Mouse (Mus musculus) midbrain, embryonic 16.5 days (tissue): ENCODE measurements around the gene Phka1. TPM values are rescaled to one million over a fixed set of nuclear protein-coding genes. Genes with fewer than 3 reads are reported as not detected.

ENCODE experiments used
- ATAC-seq: fragments of 200-750 bp; cut with Nextera tagmentation; 2 replicates; pipeline ENCODE4 v1.8.0; 2017; ENCODE audit warnings: moderate TSS enrichment
- H3K27ac ChIP-seq: fragments of 300-500 bp; sonication (generic); 2 replicates; pipeline ENCODE4 v1.5.1; 2014; ENCODE audit warnings: mild to moderate bottlenecking, low read length, mixed read lengths
- H3K27me3 ChIP-seq: fragments of 300-500 bp; sonication (generic); 2 replicates; pipeline ENCODE4 v1.6.1; 2014; ENCODE audit warnings: low read depth, low read length, mixed read lengths; ENCODE audit not compliant: control insufficient read depth, insufficient read depth
- H3K36me3 ChIP-seq: fragments of 300-500 bp; sonication (generic); 2 replicates; pipeline ENCODE4 v1.6.1; 2014; ENCODE audit warnings: mild to moderate bottlenecking, low read length, moderate library complexity, mixed read lengths; ENCODE audit not compliant: control insufficient read depth, insufficient read depth
- H3K4me1 ChIP-seq: fragments of 300-500 bp; sonication (generic); 2 replicates; pipeline ENCODE4 v1.6.1; 2014; ENCODE audit warnings: mild to moderate bottlenecking, low read length, mixed read lengths; ENCODE audit not compliant: control insufficient read depth, insufficient read depth
- H3K4me2 ChIP-seq: fragments of 300-500 bp; sonication (generic); 2 replicates; pipeline ENCODE4 v1.6.1; 2014; ENCODE audit warnings: mild to moderate bottlenecking, low read length, mixed read lengths
- H3K4me3 ChIP-seq: fragments of 300-500 bp; sonication (generic); 2 replicates; pipeline ENCODE4 v1.5.1; 2014; ENCODE audit warnings: low read depth, mild to moderate bottlenecking, low read length, moderate library complexity, mixed read lengths
- H3K9ac ChIP-seq: fragments of 300-500 bp; sonication (generic); 2 replicates; pipeline ENCODE4 v1.6.1; 2014; ENCODE audit warnings: low read depth, low read length, mixed read lengths
- H3K9me3 ChIP-seq: fragments of 300-500 bp; sonication (generic); replicated peaks from 2 replicates; pipeline ENCODE4 v1.6.1; 2014; ENCODE audit warnings: mild to moderate bottlenecking, low read length, mixed read lengths; ENCODE audit not compliant: control insufficient read depth, poor library complexity, severe bottlenecking
- WGBS: fragments of 180-500 bp; shearing (Covaris S2); extraction: QIAGEN DNeasy Blood & Tissue Kit; methylation state at CpG from one replicate; pipeline ENCODE4 v1.1.7; 2014; 5-methylcytosine and 5-hydroxymethylcytosine counted together
- polyA plus RNA-seq: library from polyadenylated mRNA; unstranded; fragments of >200 nt; fragmentation: Nextera tagmentation; extraction: Ambion mirVana; gene quantifications from 2 replicates; pipeline ENCODE4 v1.2.1, GENCODE M21; 2015

Gene Phka1
- polyA plus RNA-seq, 1 experiment from 2014 or later = 9.5 TPM

GRCm38 (mm10) chrX:102479665-102480064 lies 164.4 kb downstream of the Phka1 start:
- H3K27me3 ChIP-seq = no peaks in the 10 kb centered on the region
- no peak for ATAC-seq
- H3K4me3 ChIP-seq = no peak overlapping the region
- no peaks in the 10 kb centered on the region for H3K36me3 ChIP-seq
- no peaks in the 10 kb centered on the region for H3K4me1 ChIP-seq
- no peaks in the 10 kb centered on the region for H3K9me3 ChIP-seq
- no peak overlapping the region for H3K27ac ChIP-seq
- no peak overlapping the region for H3K9ac ChIP-seq
- WGBS = 88% methylated on average over 4 of the region's 4 CpGs
- H3K4me2 ChIP-seq = no peak overlapping the region

DNA sequence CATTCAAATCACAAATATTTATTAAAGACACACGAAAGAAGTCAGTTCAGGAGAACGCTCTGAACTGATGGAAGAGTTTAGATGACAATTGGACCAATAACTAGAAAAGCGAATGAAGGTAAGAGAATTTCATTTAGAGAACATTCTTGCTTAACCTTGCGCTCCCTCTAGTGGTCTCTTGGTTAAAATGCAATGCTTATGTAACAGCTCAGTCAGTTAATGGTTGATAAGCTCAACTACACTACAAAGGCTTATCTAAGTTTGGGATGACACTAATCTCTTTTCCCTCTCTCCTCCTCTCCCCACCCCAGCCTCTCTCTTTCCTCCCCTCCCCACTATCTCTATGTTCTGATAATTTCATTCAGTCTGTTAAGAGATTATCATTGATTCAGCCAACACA lies 165.1 kb downstream of the Phka1 start:
- Histone ChIP-seq H3K36me3 (no peaks in the 10 kb centered on the region), H3K4me3 (no peak overlapping the region), H3K27me3 (no peaks in the 10 kb centered on the region), H3K9me3 (no peaks in the 10 kb centered on the region), H3K9ac (no peak overlapping the region), H3K27ac (no peak overlapping the region), H3K4me1 (no peaks in the 10 kb centered on the region), H3K4me2 (no peak overlapping the region)
- no peak for ATAC-seq
- 27% methylated on average over 4 of the region's 4 CpGs for WGBS

GRCm38 (mm10) chrX:102478481-102478880 lies 165.6 kb downstream of the Phka1 start:
- WGBS = 90% methylated on average over 3 of the region's 3 CpGs

DNA sequence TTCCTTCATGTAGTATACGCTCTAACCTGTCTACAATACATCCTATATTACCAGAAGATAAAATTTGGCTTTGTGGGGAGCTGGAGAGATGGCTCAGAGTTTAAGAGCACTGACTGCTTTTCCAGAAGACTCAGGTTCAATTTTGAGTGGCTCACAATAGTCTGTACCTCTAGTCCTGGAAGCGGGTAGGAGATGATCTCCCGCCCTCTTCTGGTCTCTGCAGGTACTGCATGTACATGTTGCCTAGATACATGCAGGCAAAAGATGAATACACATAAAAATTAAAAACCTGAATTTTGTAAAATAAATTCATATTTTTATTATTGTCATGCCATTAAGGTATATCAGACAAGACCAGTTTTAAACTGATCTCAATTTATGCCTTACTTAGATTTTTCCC lies 167.3 kb downstream of the Phka1 start:
- H3K36me3 ChIP-seq = no peaks in the 10 kb centered on the region
- no peak overlapping the region for H3K27ac ChIP-seq
- H3K4me2 ChIP-seq = no peak overlapping the region
- H3K27me3 ChIP-seq = no peaks in the 10 kb centered on the region
- H3K9ac ChIP-seq = no peak overlapping the region
- 34% methylated on average over 3 of the region's 3 CpGs for WGBS
- peak; percentile 62; the same call in 1 of the 2 replicates for ATAC-seq
- H3K9me3 ChIP-seq = no peaks in the 10 kb centered on the region
- H3K4me1 ChIP-seq = no peaks in the 10 kb centered on the region
- no peak overlapping the region for H3K4me3 ChIP-seq

More at GRCm38 (mm10) chrX:102478481-102478880, 165.6 kb downstream of the Phka1 start:
- no peak overlapping the region for H3K4me2 ChIP-seq
- H3K27ac ChIP-seq = no peak overlapping the region
- H3K4me1 ChIP-seq = no peaks in the 10 kb centered on the region
- no peaks in the 10 kb centered on the region for H3K9me3 ChIP-seq
- no peaks in the 10 kb centered on the region for H3K36me3 ChIP-seq
- no peak for ATAC-seq
- H3K27me3 ChIP-seq = no peaks in the 10 kb centered on the region
- H3K4me3 ChIP-seq = no peak overlapping the region
- H3K9ac ChIP-seq = no peak overlapping the region

GRCm38 (mm10) chrX:102475555-102475954 lies 168.5 kb downstream of the Phka1 start:
- Histone ChIP-seq H3K9ac (no peak overlapping the region), H3K4me3 (no peak overlapping the region), H3K27me3 (peaks cover 4% of the 10 kb centered on the region; the same call in 1 of the 2 replicates), H3K9me3 (no peaks in the 10 kb centered on the region), H3K4me1 (no peaks in the 10 kb centered on the region), H3K4me2 (no peak overlapping the region), H3K27ac (no peak overlapping the region), H3K36me3 (no peaks in the 10 kb centered on the region)
- 84% methylated on average over 5 of the region's 5 CpGs for WGBS
- no peak for ATAC-seq

Other genes with a start within 250 kb of the Phka1 start
- 8.3 and 8.5 TPM in 2 replicates for gene Hdac8, start 138.9 kb downstream of the Phka1 start, polyA plus RNA-seq
- not detected in 2 replicates for gene Gm3880, start 42.7 kb upstream of the Phka1 start, polyA plus RNA-seq
- not detected in 2 replicates for gene Gm9112, start 63.4 kb upstream of the Phka1 start, polyA plus RNA-seq
- gene Dmrtc1b, start 63.6 kb upstream of the Phka1 start, polyA plus RNA-seq = not detected in 2 replicates
- gene Dmrtc1c1, start 158.7 kb upstream of the Phka1 start, polyA plus RNA-seq = not detected in 2 replicates
- gene Dmrtc1c2, start 210.4 kb upstream of the Phka1 start, polyA plus RNA-seq = not detected in 2 replicates
- not detected in 2 replicates for gene 1700031F05Rik, start 223.7 kb upstream of the Phka1 start, polyA plus RNA-seq